Mouse (Mus musculus) heart, adult 8-10 months (tissue): Measurements from ENCODE around the gene Isg20. TPM values are rescaled to one million over a fixed set of nuclear protein-coding genes. Genes with fewer than 3 reads are reported as not detected.
A peak's percentile ranks its signal among the peaks of the same experiment; 100 is the strongest.

Experiments used
- DNase-seq: peaks from one replicate; pipeline ENCODE4 v3.0.0; 2022; ENCODE audit warnings: low spot score
- total RNA-seq, 4 experiments: library from RNA; stranded (reverse); gene quantifications; 2 replicates each; pipeline ENCODE4 v1.2.4; 2022

Gene Isg20
- total RNA-seq, 4 experiments from 2014 or later, result 1.8 to 7.5 (median 5.4) TPM

- DNase-seq, result no peak
Observed at GRCm38 (mm10) chr7:78903174-78903870, 9.9 kb upstream of the Isg20 start.

- no peak for DNase-seq
Observed at GRCm38 (mm10) chr7:78904175-78904574, 9.0 kb upstream of the Isg20 start.

- DNase-seq, result no peak
Observed at GRCm38 (mm10) chr7:78909026-78909425, 4.2 kb upstream of the Isg20 start.

- DNase-seq, result no peak
Observed at GRCm38 (mm10) chr7:78910336-78911098, 2.7 kb upstream of the Isg20 start.

- no peak for DNase-seq
Observed at GRCm38 (mm10) chr7:78911209-78911608, 2.0 kb upstream of the Isg20 start.

- peak; percentile 28 for DNase-seq
Observed at GRCm38 (mm10) chr7:78912253-78912973, 811 bp upstream of the Isg20 start.

- DNase-seq, result peak; percentile 81
Observed at GRCm38 (mm10) chr7:78913649-78914544, 673 bp downstream of the Isg20 start.

GRCm38 (mm10) chr7:78914545-78914845, 1.3 kb downstream of the Isg20 start:
- DNase-seq, result no peak

- DNase-seq, result no peak
Observed at GRCm38 (mm10) chr7:78914896-78915510, 1.8 kb downstream of the Isg20 start.

GRCm38 (mm10) chr7:78918686-78919085, 5.5 kb downstream of the Isg20 start:
- no peak for DNase-seq

- no peak for DNase-seq
Observed at GRCm38 (mm10) chr7:78922506-78922905, 9.3 kb downstream of the Isg20 start.

GRCm38 (mm10) chr7:78924300-78924699, 11.1 kb downstream of the Isg20 start:
- DNase-seq, result peak; percentile 70

- no peak for DNase-seq
Observed at GRCm38 (mm10) chr7:78924796-78925195, 11.6 kb downstream of the Isg20 start.

- DNase-seq, result no peak
Observed at GRCm38 (mm10) chr7:78925680-78926079, 12.5 kb downstream of the Isg20 start.

- no peak for DNase-seq
Observed at GRCm38 (mm10) chr7:78926156-78926555, 12.9 kb downstream of the Isg20 start.

- DNase-seq, result no peak
Observed at GRCm38 (mm10) chr7:78927266-78927665, 14.0 kb downstream of the Isg20 start.

GRCm38 (mm10) chr7:78938957-78939602, 25.9 kb downstream of the Isg20 start:
- no peak for DNase-seq

- no peak for DNase-seq
Observed at GRCm38 (mm10) chr7:78940971-78941370, 27.7 kb downstream of the Isg20 start.

- DNase-seq, result no peak
Observed at GRCm38 (mm10) chr7:78942544-78942943, 29.3 kb downstream of the Isg20 start.

GRCm38 (mm10) chr7:78953886-78954572, 40.8 kb downstream of the Isg20 start:
- no peak for DNase-seq
